Mouse (Mus musculus) midbrain, postnatal 0 days (tissue): ENCODE measurements at regions not wholly inside any gene's neighbourhood (a gene's known extent, or its start where the extent isn't known, plus 50 kb on each side); places are given as distances from the start of the nearest gene placed in this dataset.
A peak's percentile ranks its signal among the peaks of the same experiment; 100 is the strongest.

Experiments
- ATAC-seq: fragments of 200-750 bp; cut with Nextera tagmentation; 2 replicates; pipeline ENCODE4 v1.8.0; 2017; ENCODE audit warnings: moderate number of reproducible peaks, mild to moderate bottlenecking, moderate TSS enrichment, moderate library complexity; ENCODE audit not compliant: low FRiP score
- DNase-seq: peaks from one replicate; pipeline ENCODE4 v3.0.0-alpha.2; 2015; ENCODE audit warnings: low spot score
- H3K27ac ChIP-seq: fragments of 300-500 bp; sonication (generic); 2 replicates; pipeline ENCODE4 v1.5.1; 2014; ENCODE audit warnings: low read depth, mild to moderate bottlenecking, low read length, mixed read lengths
- H3K27me3 ChIP-seq: fragments of 300-500 bp; sonication (generic); 2 replicates; pipeline ENCODE4 v1.6.1; 2014; ENCODE audit warnings: low read length, control low read depth, mixed read lengths; ENCODE audit not compliant: insufficient read depth
- H3K36me3 ChIP-seq: fragments of 300-500 bp; sonication (generic); 2 replicates; pipeline ENCODE4 v1.6.1; 2014; ENCODE audit warnings: low read length, control low read depth, mixed read lengths; ENCODE audit not compliant: insufficient read depth
- H3K4me1 ChIP-seq: fragments of 300-500 bp; sonication (generic); 2 replicates; pipeline ENCODE4 v1.6.1; 2014; ENCODE audit warnings: mild to moderate bottlenecking, control low read depth, antibody characterized with exemption, low read length, mixed read lengths; ENCODE audit not compliant: insufficient read depth
- H3K4me2 ChIP-seq: fragments of 300-500 bp; sonication (generic); 2 replicates; pipeline ENCODE4 v1.6.1; 2014; ENCODE audit warnings: low read depth, mild to moderate bottlenecking, low read length, mixed read lengths; ENCODE audit not compliant: poor library complexity, severe bottlenecking
- H3K4me3 ChIP-seq: fragments of 300-500 bp; sonication (generic); 2 replicates; pipeline ENCODE4 v1.5.1; 2014; ENCODE audit warnings: low read depth, mild to moderate bottlenecking, low read length, moderate library complexity
- H3K9ac ChIP-seq: fragments of 300-500 bp; sonication (generic); replicated peaks from 2 replicates; pipeline ENCODE4 v1.6.1; 2014; ENCODE audit warnings: mild to moderate bottlenecking, low read length, moderate library complexity, mixed read lengths; ENCODE audit not compliant: poor library complexity, severe bottlenecking
- H3K9me3 ChIP-seq: fragments of 300-500 bp; sonication (generic); 2 replicates; pipeline ENCODE4 v1.6.1; 2016; ENCODE audit warnings: low read length, control low read depth
- CTCF ChIP-seq: IDR thresholded peaks from 2 replicates; pipeline ENCODE4 v1.5.1; 2016; ENCODE audit warnings: antibody characterized with exemption, mild to moderate bottlenecking
- WGBS: fragments of 180-500 bp; shearing (Covaris S2); extraction: QIAGEN DNeasy Blood & Tissue Kit; methylation state at CpG from one replicate; pipeline ENCODE4 v1.1.7; 2014; 5-methylcytosine and 5-hydroxymethylcytosine counted together

- no peak for TF ChIP-seq CTCF
- WGBS = 70% methylated on average over 5 of the region's 5 CpGs
- no peak overlapping the region for H3K9ac ChIP-seq
- no peak overlapping the region for H3K4me2 ChIP-seq
- no peak overlapping the region for H3K27ac ChIP-seq
- ATAC-seq (no peak), DNase-seq (no peak)
- no peak overlapping the region for H3K4me3 ChIP-seq
- no peaks in the 10 kb centered on the region for H3K27me3 ChIP-seq
- no peaks in the 10 kb centered on the region for H3K9me3 ChIP-seq
- H3K4me1 ChIP-seq = no peaks in the 10 kb centered on the region
- H3K36me3 ChIP-seq = no peaks in the 10 kb centered on the region
These were observed 230.2 kb downstream of the Gm4791 start for GRCm38 (mm10) chr9:47228736-47229135.

GRCm38 (mm10) chr9:47229296-47229695 is 230.8 kb downstream of the Gm4791 start:
- 81% methylated on average over 6 of the region's 6 CpGs for WGBS
- no peak overlapping the region for H3K4me3 ChIP-seq
- H3K9me3 ChIP-seq = no peaks in the 10 kb centered on the region
- no peaks in the 10 kb centered on the region for H3K4me1 ChIP-seq
- no peak for ATAC-seq
- no peak for TF ChIP-seq CTCF
- no peak overlapping the region for H3K27ac ChIP-seq
- H3K9ac ChIP-seq = no peak overlapping the region
- no peaks in the 10 kb centered on the region for H3K36me3 ChIP-seq
- no peak overlapping the region for H3K4me2 ChIP-seq
- no peak for DNase-seq
- H3K27me3 ChIP-seq = no peaks in the 10 kb centered on the region

- Histone ChIP-seq H3K4me1 (no peaks in the 10 kb centered on the region), H3K9me3 (no peaks in the 10 kb centered on the region), H3K27ac (no peak overlapping the region), H3K4me3 (no peak overlapping the region), H3K27me3 (no peaks in the 10 kb centered on the region), H3K36me3 (no peaks in the 10 kb centered on the region), H3K9ac (no peak overlapping the region), H3K4me2 (no peak overlapping the region)
- TF ChIP-seq CTCF = no peak
- DNase-seq (peak; percentile 42), ATAC-seq (no peak)
- WGBS = 90% methylated on average over 8 of the region's 8 CpGs
These were observed 242.4 kb downstream of the Gm4791 start for GRCm38 (mm10) chr9:47240950-47241349.

DNA sequence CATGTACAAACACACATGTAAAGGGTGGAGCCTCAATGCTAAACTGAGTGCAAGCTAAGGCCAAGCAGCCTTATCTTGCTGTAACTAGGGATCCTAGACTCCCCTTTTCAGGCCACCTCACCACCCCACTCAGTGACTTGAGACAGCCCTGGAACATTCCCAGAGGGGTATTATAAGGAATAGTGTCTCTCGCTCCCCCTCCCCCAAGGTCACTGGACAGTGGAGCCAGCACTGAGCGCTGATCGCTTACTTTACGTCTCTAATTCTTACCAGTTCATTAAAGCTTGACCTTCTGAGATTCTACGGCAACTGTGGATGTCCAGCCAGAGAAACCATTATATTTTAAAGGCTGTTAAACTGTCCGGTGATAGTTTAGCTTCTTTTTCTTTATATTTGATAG is 243.5 kb downstream of the Gm4791 start:
- Histone ChIP-seq H3K9ac (no peak overlapping the region), H3K4me1 (no peaks in the 10 kb centered on the region), H3K9me3 (no peaks in the 10 kb centered on the region), H3K27me3 (no peaks in the 10 kb centered on the region), H3K36me3 (no peaks in the 10 kb centered on the region), H3K4me3 (no peak overlapping the region), H3K4me2 (no peak overlapping the region), H3K27ac (no peak overlapping the region)
- WGBS = 89% methylated on average over 6 of the region's 6 CpGs
- TF ChIP-seq CTCF = no peak
- DNase-seq (no peak), ATAC-seq (no peak)

DNA sequence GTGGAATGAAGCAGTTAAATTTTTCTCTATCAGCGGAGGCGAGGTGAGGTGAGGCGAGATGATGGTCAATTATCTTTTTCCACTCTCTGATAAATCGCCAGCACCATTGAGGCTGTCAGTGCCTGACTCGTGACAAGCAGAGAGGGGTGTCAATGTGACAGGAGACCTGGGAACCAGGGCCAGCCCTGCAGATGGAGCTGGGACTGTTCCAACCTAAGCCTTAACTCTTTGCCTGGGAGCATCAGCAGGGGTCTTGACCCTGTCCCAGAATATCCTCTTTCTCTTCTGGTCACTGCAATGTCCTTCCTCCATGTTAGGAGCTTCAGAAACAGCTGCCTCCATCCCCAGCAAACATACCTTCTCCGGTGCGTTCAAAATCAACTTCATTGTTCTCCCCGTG is 244.0 kb downstream of the Gm4791 start:
- H3K27ac ChIP-seq = no peak overlapping the region
- no peaks in the 10 kb centered on the region for H3K36me3 ChIP-seq
- DNase-seq (no peak), ATAC-seq (no peak)
- no peak overlapping the region for H3K9ac ChIP-seq
- no peaks in the 10 kb centered on the region for H3K9me3 ChIP-seq
- H3K27me3 ChIP-seq = no peaks in the 10 kb centered on the region
- WGBS = 78% methylated on average over 8 of the region's 8 CpGs
- H3K4me3 ChIP-seq = no peak overlapping the region
- no peaks in the 10 kb centered on the region for H3K4me1 ChIP-seq
- TF ChIP-seq CTCF = no peak
- H3K4me2 ChIP-seq = no peak overlapping the region

DNA sequence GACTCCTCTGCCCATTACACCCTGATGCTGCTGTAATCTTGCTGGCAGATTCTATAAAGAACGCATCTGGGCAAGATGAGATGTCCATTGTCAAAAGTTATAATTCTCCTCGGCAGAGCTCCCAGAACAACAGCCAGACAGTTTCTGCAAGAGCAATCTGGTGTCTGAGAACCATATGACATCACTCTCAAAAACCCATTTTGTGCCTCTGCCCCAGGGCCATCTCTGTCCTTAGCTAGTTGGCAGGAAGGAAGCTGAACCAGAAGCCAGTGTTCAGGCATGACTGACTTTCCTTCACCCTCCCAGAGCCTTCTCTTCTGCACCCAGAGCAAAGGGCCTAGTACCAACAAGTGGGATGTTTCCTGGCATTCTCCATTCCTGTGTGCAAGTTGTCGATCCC is 250.5 kb downstream of the Gm4791 start:
- Histone ChIP-seq H3K27ac (no peak overlapping the region), H3K27me3 (no peaks in the 10 kb centered on the region), H3K9ac (no peak overlapping the region), H3K4me2 (no peak overlapping the region), H3K4me3 (no peak overlapping the region), H3K36me3 (no peaks in the 10 kb centered on the region), H3K9me3 (no peaks in the 10 kb centered on the region), H3K4me1 (no peaks in the 10 kb centered on the region)
- ATAC-seq = no peak
- TF ChIP-seq CTCF = no peak
- DNase-seq = peak; percentile 62
- WGBS = 78% methylated on average over 3 of the region's 3 CpGs

- ATAC-seq = no peak
These were observed 252.6 kb downstream of the Gm4791 start for GRCm38 (mm10) chr9:47251160-47251559.

More at GRCm38 (mm10) chr9:47251160-47251559, 252.6 kb downstream of the Gm4791 start:
- no peak overlapping the region for H3K4me2 ChIP-seq
- DNase-seq = no peak
- no peaks in the 10 kb centered on the region for H3K4me1 ChIP-seq
- H3K9ac ChIP-seq = no peak overlapping the region
- H3K27me3 ChIP-seq = no peaks in the 10 kb centered on the region
- H3K4me3 ChIP-seq = no peak overlapping the region
- no peaks in the 10 kb centered on the region for H3K9me3 ChIP-seq
- no peaks in the 10 kb centered on the region for H3K36me3 ChIP-seq
- peak; percentile 49 for TF ChIP-seq CTCF
- WGBS = 95% methylated on average over 2 of the region's 2 CpGs
- no peak overlapping the region for H3K27ac ChIP-seq
